Mouse (Mus musculus): ENCODE results near the gene Camkk2.

- no peak for TF ChIP-seq POLR2A (IDR thresholded peaks at IDR 0.05; ENCODE audit: borderline replicate concordance, insufficient read depth, low read length)
- no peak for TF ChIP-seq CTCF (IDR thresholded peaks at IDR 0.05; ENCODE audit: borderline replicate concordance, insufficient read depth, low read depth, low read length)
These were observed 77.1 kb downstream of the Camkk2 start for GRCm38 (mm10) chr5:122702156-122702555.
